Comparison of ENCODE assay signal across 8 mouse cellular contexts in genomic region chr5:21055820-21056531, GRCm38 (mm10). TPM values are rescaled to one million over a fixed set of nuclear protein-coding genes. Genes with fewer than 3 reads are reported as not detected.
A peak's percentile ranks its signal among the peaks of the same experiment; 100 is the strongest.
DNase-seq lines count a peak whose midpoint lies in the region; ATAC-seq and TF ChIP-seq lines count a peak whose summit lies in the region.

Gene Ptpn12 (minus strand): TSS chr5:21055911.

- peak; percentile 94 for ATAC-seq in heart, embryonic 12.5 days (ENCODE audit: insufficient number of reproducible peaks, low FRiP score)
- peak; percentile 97 for ATAC-seq in kidney, postnatal 0 days (replicated peaks; ENCODE audit: low FRiP score, low read depth)
- peak; percentile 92 for ATAC-seq in liver, embryonic 11.5 days (replicated peaks; ENCODE audit: low FRiP score)
- peak; percentile 96 for ATAC-seq in stomach, embryonic 14.5 days (ENCODE audit: insufficient number of reproducible peaks, insufficient read depth, low FRiP score, low read depth)

- H3K9me3 ChIP-seq in erythroblast, embryonic 14.5 days (ENCODE audit: control insufficient read depth, low read length): no peaks in the 10 kb centered on the region
- H3K9me3 ChIP-seq in heart, embryonic 12.5 days (replicated peaks): no peaks in the 10 kb centered on the region
- H3K9me3 ChIP-seq in kidney, postnatal 0 days (replicated peaks; ENCODE audit: low read length): no peaks in the 10 kb centered on the region
- H3K9me3 ChIP-seq in liver, embryonic 11.5 days (ENCODE audit: control insufficient read depth, low read length): no peaks in the 10 kb centered on the region
- no peaks in the 10 kb centered on the region for H3K9me3 ChIP-seq in stomach, embryonic 14.5 days (ENCODE audit: control insufficient read depth, low read depth, low read length)

- H3ac ChIP-seq in C2C12 (ENCODE audit: control insufficient read depth, insufficient read length, low read depth): peak within 1 kb of the TSS; percentile 99

- H3K27ac ChIP-seq in heart, embryonic 12.5 days (ENCODE audit: poor library complexity, severe bottlenecking): peak within 1 kb of the TSS; percentile 99
- peak within 1 kb of the TSS; percentile 99 for H3K27ac ChIP-seq in kidney, postnatal 0 days
- H3K27ac ChIP-seq in liver, embryonic 11.5 days (ENCODE audit: low read depth, low read length): peak within 1 kb of the TSS; percentile 98
- peak within 1 kb of the TSS; percentile 97 for H3K27ac ChIP-seq in stomach, embryonic 14.5 days (ENCODE audit: low read length)

- peak; percentile 45 for TF ChIP-seq POLR2A in brain, embryonic 14.5 days (IDR thresholded peaks at IDR 0.05; ENCODE audit: borderline replicate concordance, extremely low read depth, insufficient read depth, insufficient read length, poor library complexity, severe bottlenecking)

- no peaks in the 10 kb centered on the region for H3K36me3 ChIP-seq in C2C12 (ENCODE audit: control insufficient read depth, insufficient read depth)
- no peaks in the 10 kb centered on the region for H3K36me3 ChIP-seq in erythroblast, embryonic 14.5 days (ENCODE audit: control insufficient read depth)
- H3K36me3 ChIP-seq in heart, embryonic 12.5 days: no peaks in the 10 kb centered on the region
- no peaks in the 10 kb centered on the region for H3K36me3 ChIP-seq in kidney, postnatal 0 days (ENCODE audit: insufficient read depth, low read length)
- H3K36me3 ChIP-seq in liver, embryonic 11.5 days (ENCODE audit: control insufficient read depth, insufficient read depth, low read length): no peaks in the 10 kb centered on the region
- no peaks in the 10 kb centered on the region for H3K36me3 ChIP-seq in stomach, embryonic 14.5 days (ENCODE audit: control insufficient read depth, insufficient read depth, low read length)

- peak within 1 kb of the TSS; percentile 90 for H3K4me3 ChIP-seq in C2C12 (ENCODE audit: insufficient read depth, poor library complexity, severe bottlenecking)
- peak within 1 kb of the TSS; percentile 97 for H3K4me3 ChIP-seq in erythroblast, embryonic 14.5 days (replicated peaks)
- peak within 1 kb of the TSS; percentile 97 for H3K4me3 ChIP-seq in heart, embryonic 12.5 days
- H3K4me3 ChIP-seq in kidney, postnatal 0 days (replicated peaks; ENCODE audit: low read depth, low read length): peak within 1 kb of the TSS; percentile 96
- H3K4me3 ChIP-seq in liver, embryonic 11.5 days (ENCODE audit: low read depth, low read length): peak within 1 kb of the TSS; percentile 92
- H3K4me3 ChIP-seq in stomach, embryonic 14.5 days (ENCODE audit: low read depth, low read length): peak within 1 kb of the TSS; percentile 99

- H3K4me1 ChIP-seq in erythroblast, embryonic 14.5 days (ENCODE audit: control insufficient read depth): peaks cover 40% of the 10 kb centered on the region
- peaks cover 11% of the 10 kb centered on the region for H3K4me1 ChIP-seq in heart, embryonic 12.5 days (replicated peaks)
- no peaks in the 10 kb centered on the region for H3K4me1 ChIP-seq in kidney, postnatal 0 days (replicated peaks; ENCODE audit: insufficient read depth, low read length)
- H3K4me1 ChIP-seq in liver, embryonic 11.5 days (replicated peaks; ENCODE audit: control insufficient read depth, insufficient read depth, low read length): peaks cover 20% of the 10 kb centered on the region
- peaks cover 4% of the 10 kb centered on the region; the same call in 1 of the 2 replicates for H3K4me1 ChIP-seq in stomach, embryonic 14.5 days (ENCODE audit: control insufficient read depth, insufficient read depth, low read length)

- peak within 1 kb of the TSS; percentile 68 for H3K4me2 ChIP-seq in heart, embryonic 12.5 days
- H3K4me2 ChIP-seq in kidney, postnatal 0 days (ENCODE audit: low read length): peak within 1 kb of the TSS; percentile 72
- H3K4me2 ChIP-seq in liver, embryonic 11.5 days: peak within 1 kb of the TSS; percentile 72
- peak within 1 kb of the TSS; percentile 58 for H3K4me2 ChIP-seq in stomach, embryonic 14.5 days (replicated peaks; ENCODE audit: low read depth, low read length)

- peaks cover 47% of the 10 kb centered on the region for H3K79me2 ChIP-seq in C2C12 (ENCODE audit: control insufficient read depth, insufficient read depth)

- no peaks in the 10 kb centered on the region for H3K27me3 ChIP-seq in C2C12 (ENCODE audit: control insufficient read depth, insufficient read depth, insufficient read length)
- H3K27me3 ChIP-seq in erythroblast, embryonic 14.5 days (ENCODE audit: control insufficient read depth): no peaks in the 10 kb centered on the region
- H3K27me3 ChIP-seq in heart, embryonic 12.5 days (replicated peaks): no peaks in the 10 kb centered on the region
- H3K27me3 ChIP-seq in kidney, postnatal 0 days (ENCODE audit: insufficient read depth, low read length): no peaks in the 10 kb centered on the region
- H3K27me3 ChIP-seq in liver, embryonic 11.5 days (replicated peaks; ENCODE audit: control insufficient read depth, insufficient read depth, low read length): no peaks in the 10 kb centered on the region
- no peaks in the 10 kb centered on the region for H3K27me3 ChIP-seq in stomach, embryonic 14.5 days (ENCODE audit: control insufficient read depth, insufficient read depth, low read length)

- peak; percentile 98 for DNase-seq in brain, embryonic 14.5 days (ENCODE audit: low read depth)
- DNase-seq in kidney, postnatal 0 days (ENCODE audit: low spot score): peak; percentile 98
- DNase-seq in liver, embryonic 11.5 days (ENCODE audit: low spot score): peak; percentile 96
- peak; percentile 94 for DNase-seq in naive thymus-derived CD4-positive, alpha-beta T cell, adult 2 months (ENCODE audit: low read depth)

- TF ChIP-seq CTCF in C2C12 (IDR thresholded peaks at IDR 0.05; ENCODE audit: control insufficient read depth, insufficient read depth, insufficient read length): no peak
- TF ChIP-seq CTCF in brain, embryonic 14.5 days (IDR thresholded peaks at IDR 0.05; ENCODE audit: borderline replicate concordance, extremely low read depth, insufficient read depth, insufficient read length): peak; percentile 15; the same call in 1 of the 2 replicates
- peak; percentile 42 for TF ChIP-seq CTCF in kidney, postnatal 0 days (IDR thresholded peaks at IDR 0.05; ENCODE audit: low read depth)

- peak within 1 kb of the TSS; percentile 99 for H3K9ac ChIP-seq in heart, embryonic 12.5 days
- peak within 1 kb of the TSS; percentile 97 for H3K9ac ChIP-seq in kidney, postnatal 0 days (ENCODE audit: low read depth, low read length)
- H3K9ac ChIP-seq in liver, embryonic 11.5 days (ENCODE audit: low read depth, low read length): peak within 1 kb of the TSS; percentile 98
- H3K9ac ChIP-seq in stomach, embryonic 14.5 days (replicated peaks; ENCODE audit: low read depth, low read length): peak within 1 kb of the TSS; percentile 83

- WGBS in heart, embryonic 12.5 days: under 1% methylated on average over 67 of the region's 73 CpGs
- under 1% methylated on average over 64 of the region's 73 CpGs for WGBS in kidney, postnatal 0 days
- WGBS in liver, embryonic 11.5 days: under 1% methylated on average over 61 of the region's 73 CpGs
- under 1% methylated on average over 24 of the region's 73 CpGs for WGBS in stomach, embryonic 14.5 days

- peaks cover 40% of the 10 kb centered on the region for H3K79me3 ChIP-seq in C2C12 (ENCODE audit: low read depth)

TF ChIP-seq in C2C12, 6 proteins besides CTCF, POLR2A, EP300 and RAD21:
- no peak for TF ChIP-seq CEBPB (IDR thresholded peaks at IDR 0.05; ENCODE audit: low read depth)
- no peak for TF ChIP-seq MYOD1 (IDR thresholded peaks at IDR 0.05; ENCODE audit: control insufficient read depth, insufficient read length, low read depth)
- TF ChIP-seq FOSL1 (IDR thresholded peaks at IDR 0.05; ENCODE audit: insufficient read depth, low read length, poor library complexity, severe bottlenecking): no peak
- TF ChIP-seq MAX (IDR thresholded peaks at IDR 0.05): no peak
- TF ChIP-seq USF1 (IDR thresholded peaks at IDR 0.05; ENCODE audit: low read depth): no peak
- no peak for TF ChIP-seq MYOG (IDR thresholded peaks at IDR 0.05; ENCODE audit: control insufficient read depth, extremely low read depth, insufficient read length)

RNA-seq across cellular contexts. Expression of gene Ptpn12, which starts in this region (rescaled TPM):
- polyA plus RNA-seq in C2C12 (2012; fragmentation: generic; extraction: Trizol): 20.3 TPM
- polyA plus RNA-seq in brain, embryonic 14.5 days (2012; rRNA removed): 81.8 and 91.8 TPM in 2 replicates
- polyA plus RNA-seq in erythroblast, embryonic 14.5 days (2012): 0.43 and 0.62 TPM in 2 replicates
- polyA plus RNA-seq in heart, embryonic 12.5 days (2016; fragmentation: Nextera tagmentation; extraction: Ambion mirVana): 18.0 and 18.5 TPM in 2 replicates
- 21.3 and 23.3 TPM in 2 replicates for polyA plus RNA-seq in kidney, postnatal 0 days (2015; fragmentation: Nextera tagmentation; extraction: Ambion mirVana)
- polyA plus RNA-seq in liver, embryonic 11.5 days (2014; fragmentation: Nextera tagmentation; extraction: Ambion mirVana): 19.0 and 23.3 TPM in 2 replicates
- polyA plus RNA-seq in stomach, embryonic 14.5 days (2014; fragmentation: Nextera tagmentation; extraction: Ambion mirVana): 24.8 and 27.8 TPM in 2 replicates

Comparison
In these comparisons a context has a peak if more than half of its experiments do, and no peak if none do; other contexts are left out.
1. Peak in every context shown above with its lines: DNase-seq, ATAC-seq, H3K4me3 ChIP-seq and H3K27ac ChIP-seq.
2. RNA of gene Ptpn12 (polyA plus RNA-seq): 81.8 to 91.8 TPM in brain, embryonic 14.5 days, 24.8 to 27.8 TPM in stomach, embryonic 14.5 days, 21.3 to 23.3 TPM in kidney, postnatal 0 days, 19.0 to 23.3 TPM in liver, embryonic 11.5 days, 20.3 TPM in C2C12 (single experiment) and 18.0 to 18.5 TPM in heart, embryonic 12.5 days; 0.43 to 0.62 TPM in erythroblast, embryonic 14.5 days; every median in the first group is over 10 times any median in the second.